Mouse (Mus musculus): ENCODE measurements around the gene Aox2. TPM values are rescaled to one million over a fixed set of nuclear protein-coding genes. Genes with fewer than 3 reads are reported as not detected.

The Aox2 gene
- total and polyA plus RNA-seq, 3 experiments: 0.04 to 0.08 TPM; not detected in 1

- no peaks in the 10 kb centered on the region for H3K9me3 ChIP-seq (replicated peaks; ENCODE audit: insufficient read depth, low read length)
- no peaks in the 10 kb centered on the region for H3K36me3 ChIP-seq (ENCODE audit: control insufficient read depth in 1 of 2, insufficient read depth in 2 of 2, low read length in 2 of 2)
- no peak overlapping the region for H3K27ac ChIP-seq (ENCODE audit: control insufficient read depth, low read depth, low read length)
- no peak overlapping the region for H3K4me3 ChIP-seq (ENCODE audit: control insufficient read depth in 1 of 2, insufficient read depth in 1 of 2, low read depth in 2 of 2, low read length in 2 of 2)
- H3K79me2 ChIP-seq (ENCODE audit: control insufficient read depth, insufficient read depth, low read length, poor library complexity): no peaks in the 10 kb centered on the region
- H3K27me3 ChIP-seq (ENCODE audit: control insufficient read depth in 1 of 2, insufficient read depth in 2 of 2, low read length in 2 of 2): no peaks in the 10 kb centered on the region; a peak in 1 of 4 replicates
- no peak overlapping the region for H3K9ac ChIP-seq (ENCODE audit: control insufficient read depth, low read depth, low read length, poor library complexity, severe bottlenecking)
- DNase-seq (ENCODE audit: low read depth, low spot score): no peak
- TF ChIP-seq MYC (IDR thresholded peaks at IDR 0.05; ENCODE audit: low read depth, low read length) (no peak), HCFC1 (IDR thresholded peaks at IDR 0.05; ENCODE audit: low read depth, low read length) (no peak), E2F4 (IDR thresholded peaks at IDR 0.05; ENCODE audit: borderline replicate concordance, low read depth, low read length) (no peak), ZNF384 (IDR thresholded peaks at IDR 0.05; ENCODE audit: low read depth, low read length) (no peak), CHD2 (IDR thresholded peaks at IDR 0.05; ENCODE audit: low read length) (no peak), NELFE (IDR thresholded peaks at IDR 0.05; ENCODE audit: low read depth, low read length) (no peak), POLR2A (IDR thresholded peaks at IDR 0.05; ENCODE audit: control insufficient read depth in 1 of 2, insufficient read depth in 1 of 2, low read depth in 1 of 2, low read length in 2 of 2, poor library complexity in 1 of 2) (no peak), ZC3H11A (IDR thresholded peaks at IDR 0.05; ENCODE audit: low read depth, low read length) (no peak), TCF12 (IDR thresholded peaks at IDR 0.05; ENCODE audit: low read depth, low read length) (no peak), ELF1 (IDR thresholded peaks at IDR 0.05; ENCODE audit: low read depth, low read length) (no peak), SIN3A (IDR thresholded peaks at IDR 0.05; ENCODE audit: low read length) (no peak), MAFK (IDR thresholded peaks at IDR 0.05; ENCODE audit: borderline replicate concordance, low read depth, low read length) (no peak), CTCF (IDR thresholded peaks at IDR 0.05 in 2 of 3, conservative IDR thresholded peaks at IDR 0.05 in 1 of 3; ENCODE audit: control insufficient read depth in 1 of 3, insufficient read depth in 1 of 3, low read depth in 2 of 3, low read length in 3 of 3, poor library complexity in 1 of 3, severe bottlenecking in 1 of 3) (no peak), POLR2AphosphoS5 (IDR thresholded peaks at IDR 0.05; ENCODE audit: borderline replicate concordance, low read depth, low read length) (no peak), MXI1 (IDR thresholded peaks at IDR 0.05; ENCODE audit: low read depth, low read length) (no peak), MEF2A (IDR thresholded peaks at IDR 0.05; ENCODE audit: extremely low read depth, insufficient replicate concordance, low read depth, low read length, poor library complexity, severe bottlenecking) (no peak), GATA1 (IDR thresholded peaks at IDR 0.05; ENCODE audit: low read depth, low read length) (no peak), TAL1 (IDR thresholded peaks at IDR 0.05; ENCODE audit: low read length) (no peak)
- no peaks in the 10 kb centered on the region; a peak in 1 of 4 replicates for H3K4me1 ChIP-seq (ENCODE audit: control insufficient read depth in 1 of 2, insufficient read depth in 2 of 2, low read length in 2 of 2)
Observed at GRCm38 (mm10) chr1:58309853-58310252, 31.7 kb downstream of the Aox2 start.

GRCm38 (mm10) chr1:58311221-58311864, 33.2 kb downstream of the Aox2 start:
- H3K27me3 ChIP-seq (ENCODE audit: control insufficient read depth in 1 of 2, insufficient read depth in 2 of 2, low read length in 2 of 2): no peaks in the 10 kb centered on the region; a peak in 1 of 4 replicates
- H3K4me3 ChIP-seq (ENCODE audit: control insufficient read depth in 1 of 2, insufficient read depth in 1 of 2, low read depth in 2 of 2, low read length in 2 of 2): peak overlapping the region in 1 of 2 experiments; percentile 11; a peak in 1 of 4 replicates
- no peak for TF ChIP-seq USF2 (IDR thresholded peaks at IDR 0.05; ENCODE audit: borderline replicate concordance in 1 of 2, insufficient read depth in 1 of 2, low read depth in 1 of 2, low read length in 2 of 2)
- no peak for TF ChIP-seq CTCF (IDR thresholded peaks at IDR 0.05 in 2 of 3, conservative IDR thresholded peaks at IDR 0.05 in 1 of 3; ENCODE audit: control insufficient read depth in 1 of 3, insufficient read depth in 1 of 3, low read depth in 2 of 3, low read length in 3 of 3, poor library complexity in 1 of 3, severe bottlenecking in 1 of 3)
- no peak for TF ChIP-seq ZC3H11A (IDR thresholded peaks at IDR 0.05; ENCODE audit: low read depth, low read length)
- no peak for TF ChIP-seq MXI1 (IDR thresholded peaks at IDR 0.05; ENCODE audit: low read depth, low read length)
- no peaks in the 10 kb centered on the region for H3K9me3 ChIP-seq (replicated peaks; ENCODE audit: insufficient read depth, low read length)
- H3K79me2 ChIP-seq (ENCODE audit: control insufficient read depth, insufficient read depth, low read length, poor library complexity): no peaks in the 10 kb centered on the region
- H3K36me3 ChIP-seq (ENCODE audit: control insufficient read depth in 1 of 2, insufficient read depth in 2 of 2, low read length in 2 of 2): no peaks in the 10 kb centered on the region
- H3K9ac ChIP-seq (ENCODE audit: control insufficient read depth, low read depth, low read length, poor library complexity, severe bottlenecking): no peak overlapping the region
- no peak overlapping the region for H3K27ac ChIP-seq (ENCODE audit: control insufficient read depth, low read depth, low read length)
- DNase-seq (ENCODE audit: low read depth, low spot score): peak; percentile 47
- no peaks in the 10 kb centered on the region; a peak in 1 of 4 replicates for H3K4me1 ChIP-seq (ENCODE audit: control insufficient read depth in 1 of 2, insufficient read depth in 2 of 2, low read length in 2 of 2)

Data from MEL (cell line).